Mouse (Mus musculus): ENCODE results near the gene Krt33a.

Krt33a gene

DNA sequence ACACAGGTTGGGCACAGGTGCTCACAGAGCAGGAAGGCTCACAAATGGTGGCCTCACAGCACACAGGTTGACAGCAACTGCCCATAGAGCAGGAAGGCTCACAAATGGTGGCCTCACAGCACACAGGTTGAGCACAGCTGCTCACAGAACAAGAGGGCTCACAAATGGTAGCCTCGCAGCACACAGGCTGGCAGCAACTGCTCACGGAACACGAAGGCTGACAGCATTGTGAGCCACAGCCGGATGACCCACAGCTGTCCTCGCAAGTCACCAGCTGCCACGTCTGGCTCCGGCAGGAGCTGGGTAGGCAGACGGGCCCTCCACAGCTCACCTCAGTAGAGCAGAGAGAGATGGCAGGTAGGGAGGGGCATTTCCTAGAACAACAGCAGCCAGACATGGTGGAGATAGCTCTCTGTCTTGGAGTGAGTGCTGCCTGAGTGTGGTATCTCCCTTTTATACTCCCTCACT, 29.8 kb downstream of the Krt33a start, which contains the start of gene Krtap16-1:
Gene Krtap16-1, minus strand, starts transcription at position 418 of the 468 bp plus-strand sequence.
- DNase-seq, result no peak

DNA sequence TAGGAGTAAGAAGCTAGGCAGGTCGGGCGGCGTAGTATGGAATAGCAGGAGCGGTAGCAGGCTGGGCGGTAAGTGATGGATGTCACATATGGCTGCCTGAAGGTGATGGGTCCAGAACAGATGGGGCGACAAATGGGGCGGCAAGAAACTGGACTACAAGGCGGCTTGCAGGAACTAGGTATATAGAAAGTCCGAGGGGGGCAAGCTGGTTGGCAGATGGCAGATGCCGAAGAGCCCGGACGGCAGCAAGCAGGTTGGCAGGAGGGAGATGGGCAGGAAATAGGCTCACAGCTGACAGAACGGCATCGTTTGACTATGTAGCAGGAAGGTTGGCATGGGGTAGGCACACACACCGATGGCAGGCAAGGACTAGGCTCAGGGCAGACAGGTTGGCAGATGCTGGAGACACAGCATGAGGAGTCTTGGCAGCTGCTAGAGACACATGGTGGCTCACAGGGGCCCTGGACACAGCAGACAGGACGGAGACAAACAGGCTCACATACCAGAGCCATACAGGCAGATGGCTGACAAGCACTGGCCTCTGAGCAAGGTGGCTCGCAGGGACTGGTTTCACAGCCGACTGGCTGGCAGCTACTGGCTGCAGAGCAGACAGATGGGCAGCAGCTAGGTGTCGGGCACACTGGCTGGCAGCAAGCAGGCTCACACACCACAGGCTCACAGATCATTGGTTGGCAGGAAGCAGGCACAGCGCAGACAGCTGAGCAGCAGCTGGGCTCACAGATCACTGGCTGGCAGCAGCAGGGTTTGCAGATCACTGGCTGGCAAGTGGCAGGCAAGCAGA, 30.5 kb downstream of the Krt33a start:
- DNase-seq, result no peak

GRCm38 (mm10) chr11:99983442-99983841, 32.6 kb downstream of the Krt33a start:
- no peak for DNase-seq

DNA sequence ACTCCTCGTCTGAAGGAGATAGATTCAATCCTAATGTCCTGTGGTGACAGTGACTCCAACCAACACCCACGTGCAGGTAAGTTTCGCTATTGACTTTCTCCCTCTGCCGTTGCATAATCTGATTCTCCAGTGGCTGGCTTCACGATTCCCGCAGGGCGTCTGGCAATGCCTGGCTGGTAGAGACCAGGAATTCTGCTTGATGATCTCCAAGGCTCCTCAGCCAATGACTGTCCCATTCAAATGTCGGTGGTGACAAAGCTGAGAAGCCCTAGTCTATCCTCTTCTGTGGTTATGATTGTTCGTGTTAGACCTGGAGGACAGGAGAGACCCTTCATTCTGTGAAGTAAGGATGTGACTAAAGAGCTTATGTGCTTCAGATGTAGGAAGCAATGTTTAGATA, 33.3 kb downstream of the Krt33a start:
- no peak for DNase-seq

DNA sequence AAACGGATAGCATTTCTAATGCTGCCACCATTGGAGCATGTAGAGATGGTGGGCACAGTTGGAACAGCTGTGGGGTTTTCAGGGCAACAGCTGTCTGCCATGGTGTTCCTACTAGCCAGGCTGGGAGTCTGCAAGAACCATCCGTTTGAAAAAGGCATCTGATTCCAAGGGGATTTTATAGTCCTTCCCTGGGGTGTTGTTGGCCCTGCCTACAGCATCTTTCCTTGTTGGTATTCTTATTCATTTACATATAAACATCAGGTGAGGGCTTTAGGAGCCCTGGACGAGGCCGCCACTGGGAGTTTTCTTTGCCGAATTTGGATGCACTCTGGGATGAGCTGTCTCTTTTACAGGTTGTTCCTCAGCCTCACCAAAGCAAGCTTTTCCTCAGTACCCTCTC, 37.1 kb downstream of the Krt33a start, which contains the start of gene Krtap29-1:
Gene Krtap29-1, minus strand, starts transcription at position 101 of the 400 bp plus-strand sequence.
- no peak for DNase-seq

DNA sequence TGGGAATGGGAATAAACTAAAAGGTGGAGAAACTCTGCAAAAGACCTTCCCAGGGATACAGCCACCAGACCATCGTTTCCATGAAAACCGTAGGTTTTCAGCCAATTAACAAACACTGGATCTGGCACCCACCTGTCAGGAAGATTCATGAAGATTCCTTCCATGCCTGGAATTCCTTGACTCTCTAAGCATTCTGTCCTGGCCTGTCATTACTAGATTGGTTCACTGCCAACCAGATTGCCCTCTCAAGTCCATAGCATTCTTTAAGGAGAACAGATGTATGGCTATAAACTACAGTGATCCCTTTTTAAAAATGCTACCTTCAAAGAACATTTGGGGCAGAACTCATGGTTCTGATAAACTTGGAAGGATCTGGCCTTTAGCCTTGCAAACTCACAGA, 50.1 kb downstream of the Krt33a start:
- DNase-seq, result no peak

GRCm38 (mm10) chr11:99964213-99964612, 51.8 kb downstream of the Krt33a start:
- DNase-seq, result no peak

Data from lung, postnatal 4 days (tissue).